Mouse (Mus musculus): ENCODE measurements at regions not wholly inside any gene's neighbourhood (a gene's known extent, or its start where the extent isn't known, plus 50 kb on each side); places are given as distances from the start of the nearest gene placed in this dataset.

- DNase-seq (ENCODE audit: low spot score in 2 of 2): no peak
Observed at GRCm38 (mm10) chr1:105117888-105118287, 238.6 kb downstream of the Rnf152 start.

GRCm38 (mm10) chr1:105116231-105116630, 240.3 kb downstream of the Rnf152 start:
- DNase-seq (ENCODE audit: low spot score in 2 of 2): no peak

- DNase-seq (ENCODE audit: low spot score in 2 of 2): no peak
Observed at GRCm38 (mm10) chr1:105115391-105115790, 241.1 kb downstream of the Rnf152 start.

- DNase-seq (ENCODE audit: low spot score in 2 of 2): no peak
Observed at GRCm38 (mm10) chr1:105114835-105115234, 241.7 kb downstream of the Rnf152 start.

GRCm38 (mm10) chr1:105112762-105113525, 243.6 kb downstream of the Rnf152 start:
- DNase-seq (ENCODE audit: low spot score in 2 of 2): no peak

DNA sequence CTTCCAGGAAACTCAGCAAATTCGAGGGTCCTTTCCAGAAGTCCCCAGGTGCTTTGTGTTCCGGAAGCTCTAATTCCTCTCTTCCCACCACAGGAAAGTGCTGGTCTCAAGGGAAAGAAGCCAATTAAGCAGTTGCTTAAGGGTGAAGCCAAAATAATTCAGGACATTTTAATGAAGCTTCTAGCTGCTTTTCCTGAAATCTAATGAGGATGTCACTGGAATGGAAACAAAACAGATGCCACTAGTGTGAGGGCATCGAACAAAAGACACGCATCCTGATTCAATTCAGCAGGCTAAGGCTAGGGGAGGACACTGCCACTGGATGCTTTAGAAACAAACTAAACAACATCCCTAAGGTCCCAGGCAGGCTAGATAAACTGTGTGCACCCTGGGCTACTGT, 245.3 kb downstream of the Rnf152 start:
- DNase-seq (ENCODE audit: low spot score in 2 of 2): no peak

- no peak for DNase-seq (ENCODE audit: low spot score in 2 of 2)
Observed at GRCm38 (mm10) chr1:105110581-105111210, 245.8 kb downstream of the Rnf152 start.

GRCm38 (mm10) chr1:105107836-105108235, 248.7 kb downstream of the Rnf152 start:
- no peak for DNase-seq (ENCODE audit: low spot score in 2 of 2)

- DNase-seq (ENCODE audit: low spot score in 2 of 2): no peak
Observed at GRCm38 (mm10) chr1:105107257-105107656, 249.3 kb downstream of the Rnf152 start.

DNA sequence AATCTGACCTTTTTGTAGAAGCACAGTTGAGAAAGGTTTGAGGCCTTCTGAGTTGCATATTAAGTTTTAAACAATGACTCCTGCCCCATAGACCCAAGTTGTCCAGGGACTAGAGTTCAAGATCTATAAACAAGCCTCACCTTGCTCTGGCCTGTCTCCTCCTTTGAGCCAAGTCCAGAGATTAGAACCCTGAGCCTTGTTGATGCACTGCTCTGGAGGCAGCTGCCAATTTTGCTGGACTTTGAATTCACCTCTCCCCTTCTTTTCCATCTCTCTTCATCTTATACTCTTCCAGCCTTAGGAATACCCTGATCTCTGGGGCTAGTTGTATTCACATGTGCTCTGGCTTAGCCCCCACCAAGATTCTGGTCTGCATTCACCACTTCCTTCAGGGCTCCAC, 251.3 kb downstream of the Rnf152 start:
- no peak for DNase-seq (ENCODE audit: low spot score in 2 of 2)

DNA sequence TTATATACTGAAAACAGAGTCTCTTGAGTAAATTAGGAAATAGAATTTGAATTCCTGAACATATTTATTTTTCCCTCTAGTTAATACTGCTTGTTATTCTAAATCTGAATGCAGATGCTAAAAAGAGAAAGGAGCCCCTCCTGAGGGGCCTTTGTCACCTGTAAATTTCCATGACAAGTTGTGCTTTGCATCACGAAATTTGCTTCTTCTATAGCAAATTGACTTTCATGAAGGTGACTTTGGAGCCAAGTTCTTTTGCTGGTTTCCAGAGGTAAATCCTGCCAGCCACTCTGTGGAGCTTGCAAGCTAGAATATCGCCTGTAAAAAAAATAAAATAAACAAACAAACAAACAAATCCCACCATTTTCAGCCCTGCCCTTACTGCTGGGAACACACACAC, 261.4 kb downstream of the Rnf152 start:
- no peak for DNase-seq (ENCODE audit: low spot score in 2 of 2)

GRCm38 (mm10) chr1:105094500-105094899, 262.0 kb downstream of the Rnf152 start:
- DNase-seq (ENCODE audit: low spot score in 2 of 2): peak in 1 of 2 experiments; percentile 53

- peak in 1 of 2 experiments; percentile 24 for DNase-seq (ENCODE audit: low spot score in 2 of 2)
Observed at GRCm38 (mm10) chr1:105093875-105094274, 262.6 kb downstream of the Rnf152 start.

DNA sequence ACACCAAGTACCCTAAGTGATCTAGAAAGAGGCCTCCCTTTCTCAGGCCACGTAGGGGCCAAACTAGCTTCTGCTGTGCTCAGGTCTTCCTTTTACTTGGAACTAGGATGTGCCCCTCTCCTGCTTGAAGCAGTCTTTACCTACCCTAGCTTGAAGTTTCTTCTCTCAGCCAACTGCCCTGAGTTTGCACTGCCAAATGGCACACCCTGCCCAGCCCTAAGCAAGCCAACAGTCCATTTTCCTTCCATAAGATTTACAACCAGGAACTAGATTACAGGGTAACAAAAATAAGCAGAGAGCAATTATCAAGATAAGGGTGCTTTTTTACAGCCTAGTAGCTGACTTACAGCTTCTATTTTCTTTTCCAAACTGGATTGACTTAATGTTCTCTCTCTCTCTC, 263.5 kb downstream of the Rnf152 start:
- DNase-seq (ENCODE audit: low spot score in 2 of 2): no peak

DNA sequence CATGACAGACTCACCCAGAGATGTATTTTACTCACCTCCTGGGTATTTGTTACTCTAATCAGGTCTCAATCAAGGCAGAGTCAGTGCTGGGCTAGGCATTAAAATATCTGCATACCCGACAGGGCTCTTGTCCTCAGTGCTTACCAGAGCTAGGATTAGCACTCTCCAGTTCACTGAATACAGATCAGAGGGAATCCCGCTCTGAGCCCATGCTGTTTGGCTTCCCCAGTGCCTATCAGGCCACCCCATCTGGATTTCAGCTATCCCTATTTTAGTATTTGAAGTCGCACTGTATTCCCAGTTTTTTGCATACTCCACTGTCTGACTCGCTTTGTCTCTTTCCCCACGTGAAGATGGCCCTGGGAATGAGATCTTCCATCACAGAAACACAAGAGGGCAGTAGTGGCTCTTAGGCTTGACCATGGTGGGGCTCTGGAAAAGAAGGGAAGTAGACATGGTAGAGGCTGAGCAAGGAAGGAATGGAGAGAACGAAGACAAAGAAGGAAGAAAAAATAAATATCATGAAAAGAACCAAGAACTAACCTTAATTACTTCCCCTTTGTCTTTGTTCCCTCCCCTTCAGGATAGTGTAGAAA, 264.1 kb downstream of the Rnf152 start:
- DNase-seq (ENCODE audit: low spot score in 2 of 2): no peak

- DNase-seq (ENCODE audit: low spot score in 2 of 2): no peak
Observed at GRCm38 (mm10) chr1:105088765-105089520, 267.6 kb downstream of the Rnf152 start.

- no peak for DNase-seq (ENCODE audit: low spot score in 2 of 2)
Observed at GRCm38 (mm10) chr1:105087623-105088022, 268.9 kb downstream of the Rnf152 start.

DNA sequence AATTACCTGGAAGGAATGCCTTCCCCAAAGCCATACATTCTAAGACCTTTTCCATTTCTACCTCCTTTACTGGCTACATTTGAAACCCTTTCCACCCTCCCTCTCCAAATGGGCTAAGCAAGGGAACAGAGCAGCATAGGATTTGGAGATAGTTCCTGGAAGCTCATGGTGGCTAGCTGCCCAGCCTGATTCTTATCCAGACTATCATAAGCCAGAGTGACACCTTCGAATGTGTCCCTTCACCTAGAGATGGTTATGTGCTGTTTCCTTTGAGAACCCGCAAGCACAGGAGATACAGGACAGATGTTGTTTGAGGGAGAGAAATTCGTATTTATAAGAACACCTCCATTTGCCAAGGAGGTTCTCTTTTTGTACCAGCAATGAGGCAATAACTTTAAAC, 272.0 kb downstream of the Rnf152 start:
- no peak for DNase-seq (ENCODE audit: low spot score in 2 of 2)

DNA sequence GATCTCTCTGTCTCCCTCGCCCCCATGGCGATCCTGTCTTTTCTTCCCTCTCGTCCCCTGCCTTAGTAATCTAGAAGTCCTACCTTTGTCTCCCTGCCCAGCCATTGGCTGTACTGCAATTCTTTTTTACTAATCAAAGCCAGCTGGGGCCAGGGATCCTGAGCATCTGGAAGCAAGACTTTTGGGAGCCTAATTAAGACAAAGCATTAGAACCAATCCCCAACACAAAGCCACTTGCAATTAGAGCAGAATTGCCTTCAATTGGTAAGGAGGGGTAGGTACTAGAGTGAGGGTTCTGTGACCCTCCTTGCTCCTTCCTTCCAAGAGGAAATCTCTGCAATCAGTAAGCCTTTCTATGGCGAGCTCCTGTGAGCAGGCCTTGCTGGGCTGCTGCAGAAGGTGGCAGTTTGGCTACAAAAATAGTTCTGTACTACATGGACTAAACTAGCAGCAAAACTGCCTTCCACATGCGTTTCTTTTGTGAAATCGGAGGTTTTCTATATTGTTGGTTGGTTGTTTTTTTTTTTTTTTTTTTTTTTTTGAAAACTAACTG, 272.9 kb downstream of the Rnf152 start:
- DNase-seq (ENCODE audit: low spot score in 2 of 2): no peak

DNA sequence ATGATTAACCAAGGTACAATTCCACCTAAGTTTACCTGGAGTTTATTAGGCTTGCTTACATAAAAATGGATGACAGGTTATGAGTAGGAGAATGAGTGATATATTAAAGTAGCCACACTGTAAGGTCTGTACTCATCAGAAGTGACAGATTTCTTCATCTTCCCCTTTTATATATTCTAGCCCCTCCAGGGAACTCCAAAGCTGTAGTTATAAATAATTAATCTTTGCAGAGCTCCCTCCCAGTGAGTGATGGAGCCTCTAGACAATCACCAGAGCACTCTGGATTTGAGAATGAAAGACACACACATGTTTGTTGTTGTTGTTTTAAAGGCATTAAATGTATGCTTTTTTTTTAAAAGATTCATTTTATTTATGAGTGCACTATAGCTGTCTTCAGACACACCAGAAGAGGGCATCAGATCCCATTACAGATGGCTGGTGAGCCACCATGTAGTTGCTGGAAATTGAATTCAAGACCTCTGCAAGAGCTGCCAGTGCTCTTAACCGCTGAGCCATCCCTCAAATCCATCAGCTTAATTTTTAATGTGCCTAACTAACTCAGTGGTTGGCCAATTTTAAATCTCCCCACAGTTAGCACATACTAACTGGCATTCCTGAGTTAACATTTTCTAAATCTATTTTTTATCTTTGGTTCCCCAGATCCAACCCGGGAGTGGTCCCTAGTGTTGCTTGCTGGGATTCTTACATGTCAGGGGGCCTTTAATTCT, 273.5 kb downstream of the Rnf152 start:
- no peak for DNase-seq (ENCODE audit: low spot score in 2 of 2)

DNA sequence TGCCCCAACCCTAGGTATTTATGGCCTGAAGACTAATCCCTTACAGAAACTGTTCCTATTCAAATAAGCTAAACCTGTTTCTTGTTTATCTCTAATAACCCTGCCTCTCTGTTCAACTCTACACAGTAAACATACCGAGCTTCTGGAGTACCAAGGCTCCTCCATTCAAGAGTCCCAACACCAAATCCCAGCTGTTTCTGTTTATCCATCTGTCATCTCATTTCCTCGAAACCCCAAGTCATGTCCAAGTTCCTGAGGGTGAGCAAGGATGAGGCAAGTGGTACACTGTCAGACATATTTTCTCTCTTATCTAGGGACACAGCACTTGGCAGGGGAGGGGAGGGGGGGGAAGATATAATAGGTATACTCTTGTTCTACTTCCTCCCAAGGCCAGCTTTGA, 274.6 kb downstream of the Rnf152 start:
- DNase-seq (ENCODE audit: low spot score in 2 of 2): no peak

All from left cerebral cortex, adult 8-10 months (tissue).